Mouse (Mus musculus) lung, adult 10 weeks (tissue): Measurements from ENCODE around the gene Kcnj6. TPM values are rescaled to one million over a fixed set of nuclear protein-coding genes. Genes with fewer than 3 reads are reported as not detected.

ENCODE experiments used
- polyA plus RNA-seq: library from polyadenylated mRNA; stranded (reverse); fragments of 350-450 nt; fragmentation: Illumina TruSeq; extraction: RNeasy Lipid Tissue Mini Kit (QIAGEN cat#74804); gene quantifications from one replicate; pipeline ENCODE4 v1.2.3, GENCODE M21; 2014; ENCODE audit warnings: low read depth, low replicate concordance; ENCODE audit not compliant: insufficient read depth

The Kcnj6 gene
- polyA plus RNA-seq, result not detected

DNA sequence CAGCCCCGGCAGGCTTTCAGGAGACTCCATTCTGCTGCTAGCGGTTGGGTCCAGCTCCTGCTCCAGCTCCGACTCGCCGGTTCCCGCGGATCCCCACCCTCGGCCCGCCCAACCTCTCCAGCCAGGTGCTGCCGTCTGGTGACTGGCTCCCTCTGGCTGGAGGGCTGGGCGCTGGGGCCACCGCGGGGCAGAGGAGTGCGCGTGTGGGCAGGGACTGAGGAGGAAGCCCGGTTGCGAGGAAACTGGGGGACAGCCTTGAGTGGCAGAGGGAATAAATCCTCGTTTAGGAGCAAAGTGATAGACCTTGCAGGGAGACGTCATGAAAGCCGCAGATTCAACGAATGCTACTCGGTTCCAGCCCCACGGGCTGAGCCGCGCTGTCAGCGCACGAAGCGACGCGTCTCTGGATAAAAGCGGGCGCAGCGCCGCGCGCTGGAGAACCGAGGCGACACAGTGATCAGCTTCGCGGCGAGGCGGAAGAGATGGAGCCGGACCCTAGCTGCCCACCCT is at the start of gene Kcnj6:
Gene Kcnj6 (minus strand): TSS at position 362 of the 510 bp plus-strand sequence.

